Mouse (Mus musculus): ENCODE results near the gene Gm21190. TPM values are rescaled to one million over a fixed set of nuclear protein-coding genes. Genes with fewer than 3 reads are reported as not detected.
"Not testable (repeated sequence)": the region's sequence is repeated elsewhere in the genome, so short reads cannot be mapped to it uniquely, and the experiment has no call there.

The Gm21190 gene
- polyA plus RNA-seq (2015; fragmentation: Nextera tagmentation; extraction: Ambion mirVana) = not detected in 2 replicates

- WGBS (ENCODE audit: insufficient replicate concordance) = no CpG with 5 or more reads among the region's 1 CpGs
- H3K9ac ChIP-seq (ENCODE audit: low read depth, low read length); H3K27me3 ChIP-seq (ENCODE audit: control insufficient read depth, insufficient read depth, low read depth, low read length); H3K4me2 ChIP-seq (ENCODE audit: low read depth, low read length); H3K9me3 ChIP-seq (replicated peaks; ENCODE audit: control insufficient read depth, low read length); H3K36me3 ChIP-seq (ENCODE audit: control insufficient read depth, insufficient read depth); H3K27ac ChIP-seq (ENCODE audit: low read length); H3K4me3 ChIP-seq (ENCODE audit: low read depth, low read length); ATAC-seq (ENCODE audit: low read depth); H3K4me1 ChIP-seq (ENCODE audit: control insufficient read depth, low read depth, low read length): not testable (repeated sequence)
Observed at GRCm38 (mm10) chr5:15529122-15529521, at the start of gene Gm21190. TSS of gene Gm21190 (minus strand) at chr5:15529222.

GRCm38 (mm10) chr5:15577033-15577432 lies 48.0 kb upstream of the Gm21190 start, which contains the start of gene Gm21083:
TSS of gene Gm21083 (plus strand) at chr5:15577333.
- H3K9ac ChIP-seq (ENCODE audit: low read depth, low read length); H3K27me3 ChIP-seq (ENCODE audit: control insufficient read depth, insufficient read depth, low read depth, low read length); H3K4me1 ChIP-seq (ENCODE audit: control insufficient read depth, low read depth, low read length); H3K9me3 ChIP-seq (replicated peaks; ENCODE audit: control insufficient read depth, low read length); H3K4me3 ChIP-seq (ENCODE audit: low read depth, low read length); H3K4me2 ChIP-seq (ENCODE audit: low read depth, low read length); H3K36me3 ChIP-seq (ENCODE audit: control insufficient read depth, insufficient read depth); ATAC-seq (ENCODE audit: low read depth); H3K27ac ChIP-seq (ENCODE audit: low read length): not testable (repeated sequence)
- no CpG with 5 or more reads among the region's 1 CpGs for WGBS (ENCODE audit: insufficient replicate concordance)

- not testable (repeated sequence) for H3K4me3 ChIP-seq (ENCODE audit: low read depth, low read length); H3K9me3 ChIP-seq (replicated peaks; ENCODE audit: control insufficient read depth, low read length); H3K27ac ChIP-seq (ENCODE audit: low read length); H3K9ac ChIP-seq (ENCODE audit: low read depth, low read length); H3K4me2 ChIP-seq (ENCODE audit: low read depth, low read length); H3K27me3 ChIP-seq (ENCODE audit: control insufficient read depth, insufficient read depth, low read depth, low read length); ATAC-seq (ENCODE audit: low read depth); H3K4me1 ChIP-seq (ENCODE audit: control insufficient read depth, low read depth, low read length); H3K36me3 ChIP-seq (ENCODE audit: control insufficient read depth, insufficient read depth)
Observed at GRCm38 (mm10) chr5:15573735-15574134, 44.7 kb upstream of the Gm21190 start.

- not testable (repeated sequence) for ATAC-seq (ENCODE audit: low read depth)
- 60% methylated on average over 3 of the region's 3 CpGs for WGBS (ENCODE audit: insufficient replicate concordance)
Observed at GRCm38 (mm10) chr5:15561425-15562264, 32.6 kb upstream of the Gm21190 start.

GRCm38 (mm10) chr5:15558654-15559053 lies 29.6 kb upstream of the Gm21190 start:
- not testable (repeated sequence) for H3K27ac ChIP-seq (ENCODE audit: low read length); ATAC-seq (ENCODE audit: low read depth); H3K9ac ChIP-seq (ENCODE audit: low read depth, low read length); H3K36me3 ChIP-seq (ENCODE audit: control insufficient read depth, insufficient read depth); H3K9me3 ChIP-seq (replicated peaks; ENCODE audit: control insufficient read depth, low read length); H3K4me3 ChIP-seq (ENCODE audit: low read depth, low read length); H3K4me1 ChIP-seq (ENCODE audit: control insufficient read depth, low read depth, low read length); H3K27me3 ChIP-seq (ENCODE audit: control insufficient read depth, insufficient read depth, low read depth, low read length); H3K4me2 ChIP-seq (ENCODE audit: low read depth, low read length)
- WGBS (ENCODE audit: insufficient replicate concordance) = 45% methylated on average over 1 of the region's 1 CpGs

More at GRCm38 (mm10) chr5:15561425-15562264, 32.6 kb upstream of the Gm21190 start:
- not testable (repeated sequence) for H3K9ac ChIP-seq (ENCODE audit: low read depth, low read length); H3K4me3 ChIP-seq (ENCODE audit: low read depth, low read length); H3K9me3 ChIP-seq (replicated peaks; ENCODE audit: control insufficient read depth, low read length); H3K36me3 ChIP-seq (ENCODE audit: control insufficient read depth, insufficient read depth); H3K27me3 ChIP-seq (ENCODE audit: control insufficient read depth, insufficient read depth, low read depth, low read length); H3K4me2 ChIP-seq (ENCODE audit: low read depth, low read length); H3K27ac ChIP-seq (ENCODE audit: low read length); H3K4me1 ChIP-seq (ENCODE audit: control insufficient read depth, low read depth, low read length)

- H3K4me1 ChIP-seq (ENCODE audit: control insufficient read depth, low read depth, low read length); H3K27ac ChIP-seq (ENCODE audit: low read length); ATAC-seq (ENCODE audit: low read depth); H3K27me3 ChIP-seq (ENCODE audit: control insufficient read depth, insufficient read depth, low read depth, low read length); H3K9ac ChIP-seq (ENCODE audit: low read depth, low read length); H3K36me3 ChIP-seq (ENCODE audit: control insufficient read depth, insufficient read depth); H3K4me3 ChIP-seq (ENCODE audit: low read depth, low read length); H3K4me2 ChIP-seq (ENCODE audit: low read depth, low read length); H3K9me3 ChIP-seq (replicated peaks; ENCODE audit: control insufficient read depth, low read length): not testable (repeated sequence)
- 9% methylated on average over 3 of the region's 3 CpGs for WGBS (ENCODE audit: insufficient replicate concordance)
Observed at GRCm38 (mm10) chr5:15549606-15550005, 20.6 kb upstream of the Gm21190 start.

- H3K9ac ChIP-seq (ENCODE audit: low read depth, low read length); ATAC-seq (ENCODE audit: low read depth): not testable (repeated sequence)
- WGBS (ENCODE audit: insufficient replicate concordance) = 26% methylated on average over 1 of the region's 1 CpGs
Observed at GRCm38 (mm10) chr5:15549134-15549533, 20.1 kb upstream of the Gm21190 start.

GRCm38 (mm10) chr5:15548642-15549041 lies 19.6 kb upstream of the Gm21190 start:
- not testable (repeated sequence) for H3K27me3 ChIP-seq (ENCODE audit: control insufficient read depth, insufficient read depth, low read depth, low read length); H3K4me1 ChIP-seq (ENCODE audit: control insufficient read depth, low read depth, low read length); H3K27ac ChIP-seq (ENCODE audit: low read length); H3K36me3 ChIP-seq (ENCODE audit: control insufficient read depth, insufficient read depth); H3K4me3 ChIP-seq (ENCODE audit: low read depth, low read length); H3K9ac ChIP-seq (ENCODE audit: low read depth, low read length); H3K4me2 ChIP-seq (ENCODE audit: low read depth, low read length); ATAC-seq (ENCODE audit: low read depth); H3K9me3 ChIP-seq (replicated peaks; ENCODE audit: control insufficient read depth, low read length)
- 52% methylated on average over 6 of the region's 6 CpGs for WGBS (ENCODE audit: insufficient replicate concordance)

More at GRCm38 (mm10) chr5:15549134-15549533, 20.1 kb upstream of the Gm21190 start:
- not testable (repeated sequence) for H3K36me3 ChIP-seq (ENCODE audit: control insufficient read depth, insufficient read depth); H3K27ac ChIP-seq (ENCODE audit: low read length); H3K27me3 ChIP-seq (ENCODE audit: control insufficient read depth, insufficient read depth, low read depth, low read length); H3K4me2 ChIP-seq (ENCODE audit: low read depth, low read length); H3K4me1 ChIP-seq (ENCODE audit: control insufficient read depth, low read depth, low read length); H3K4me3 ChIP-seq (ENCODE audit: low read depth, low read length); H3K9me3 ChIP-seq (replicated peaks; ENCODE audit: control insufficient read depth, low read length)

GRCm38 (mm10) chr5:15522470-15522869 lies 6.6 kb downstream of the Gm21190 start:
- not testable (repeated sequence) for H3K27ac ChIP-seq (ENCODE audit: low read length); H3K9ac ChIP-seq (ENCODE audit: low read depth, low read length); H3K27me3 ChIP-seq (ENCODE audit: control insufficient read depth, insufficient read depth, low read depth, low read length); H3K4me3 ChIP-seq (ENCODE audit: low read depth, low read length); ATAC-seq (ENCODE audit: low read depth); H3K4me2 ChIP-seq (ENCODE audit: low read depth, low read length); H3K4me1 ChIP-seq (ENCODE audit: control insufficient read depth, low read depth, low read length); H3K9me3 ChIP-seq (replicated peaks; ENCODE audit: control insufficient read depth, low read length); H3K36me3 ChIP-seq (ENCODE audit: control insufficient read depth, insufficient read depth)
